Mouse (Mus musculus): ENCODE results near the gene Pdcd10. TPM values are rescaled to one million over a fixed set of nuclear protein-coding genes. Genes with fewer than 3 reads are reported as not detected.

Gene Pdcd10
- 80.6 and 88.3 TPM in 2 replicates for polyA plus RNA-seq (2015; fragmentation: Nextera tagmentation; extraction: Ambion mirVana)

DNA sequence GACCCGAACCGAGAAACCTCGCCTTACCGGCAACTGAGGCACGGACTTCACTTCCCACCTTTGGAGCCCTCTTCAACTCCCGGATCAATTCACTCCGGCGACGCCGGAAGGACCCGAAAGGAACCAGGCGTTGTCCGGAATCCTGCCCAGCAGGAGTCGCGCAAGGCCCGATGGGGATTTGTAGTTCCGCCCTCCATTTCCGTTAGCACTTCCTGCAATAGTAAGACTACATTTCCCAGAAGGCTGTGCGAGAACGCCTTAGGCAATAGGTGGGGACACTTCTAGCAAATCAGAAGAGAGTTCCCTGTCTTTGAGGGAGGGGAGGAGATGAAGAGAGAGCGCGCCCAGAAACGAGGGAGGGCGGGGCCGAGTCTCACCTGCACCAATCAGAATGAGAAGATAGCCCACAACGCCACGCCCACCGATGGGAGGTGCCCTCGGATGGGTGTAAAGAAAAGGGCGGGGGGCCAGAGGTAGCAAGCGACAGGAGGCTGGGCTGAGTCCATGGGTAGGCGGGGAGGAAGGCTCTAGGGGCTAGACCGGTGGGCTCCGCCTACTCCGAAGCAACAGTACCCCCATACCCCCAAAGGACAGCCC lies at the start of gene Pdcd10:
Pdcd10 (minus strand) TSS at position 162 of the 597 bp plus-strand sequence.
- H3K4me3 ChIP-seq (replicated peaks; ENCODE audit: low read length), result peak within 1 kb of the TSS; percentile 97
- H3K27ac ChIP-seq (ENCODE audit: low read length), result peak within 1 kb of the TSS; percentile 84
- peak within 1 kb of the TSS; percentile 92 for H3K4me2 ChIP-seq (ENCODE audit: low read depth, low read length)
- H3K4me1 ChIP-seq (ENCODE audit: control insufficient read depth, insufficient read depth, low read length), result 0 out of 2 replicates have a peak, but pooled peaks cover 8% of the 10 kb centered on the region
- peak; percentile 98 for ATAC-seq (ENCODE audit: insufficient read depth, low FRiP score)
- WGBS, result under 1% methylated on average over 35 of the region's 35 CpGs
- H3K36me3 ChIP-seq (ENCODE audit: control insufficient read depth, insufficient read depth, low read length), result no peaks in the 10 kb centered on the region; the same call in 1 of the 2 replicates
- no peaks in the 10 kb centered on the region for H3K27me3 ChIP-seq (ENCODE audit: control insufficient read depth, insufficient read depth, low read length)
- no peaks in the 10 kb centered on the region for H3K9me3 ChIP-seq (replicated peaks; ENCODE audit: control insufficient read depth, low read length)
- peak within 1 kb of the TSS; percentile 96 for H3K9ac ChIP-seq (ENCODE audit: low read length)

DNA sequence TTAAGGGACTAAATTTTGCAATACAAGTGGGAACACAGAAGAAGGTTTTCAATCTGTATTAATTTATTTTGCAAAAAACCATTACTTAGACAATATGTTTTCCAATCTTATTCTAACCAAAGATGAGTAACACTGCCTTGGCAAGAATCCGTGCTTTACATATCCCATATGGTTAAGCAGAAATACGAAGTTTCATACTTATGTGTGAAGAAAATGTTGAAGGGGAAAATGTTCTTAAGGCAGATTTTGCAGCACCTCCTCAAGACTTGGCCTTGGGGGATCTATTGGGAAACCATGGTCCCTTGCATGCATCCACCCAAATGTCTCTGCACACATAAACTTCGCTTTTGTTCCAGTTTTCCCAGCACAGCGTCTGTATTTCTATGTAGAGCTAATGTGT lies 28.2 kb upstream of the Pdcd10 start:
- H3K36me3 ChIP-seq (ENCODE audit: control insufficient read depth, insufficient read depth, low read length), result no peaks in the 10 kb centered on the region
- H3K4me3 ChIP-seq (replicated peaks; ENCODE audit: low read length), result no peak overlapping the region
- no peak overlapping the region for H3K27ac ChIP-seq (ENCODE audit: low read length)
- H3K4me2 ChIP-seq (ENCODE audit: low read depth, low read length), result no peak overlapping the region
- 87% methylated on average over 4 of the region's 4 CpGs for WGBS
- H3K9me3 ChIP-seq (replicated peaks; ENCODE audit: control insufficient read depth, low read length), result no peaks in the 10 kb centered on the region
- H3K27me3 ChIP-seq (ENCODE audit: control insufficient read depth, insufficient read depth, low read length), result no peaks in the 10 kb centered on the region
- H3K4me1 ChIP-seq (ENCODE audit: control insufficient read depth, insufficient read depth, low read length), result no peaks in the 10 kb centered on the region
- no peak overlapping the region for H3K9ac ChIP-seq (ENCODE audit: low read length)
- no peak for ATAC-seq (ENCODE audit: insufficient read depth, low FRiP score)

DNA sequence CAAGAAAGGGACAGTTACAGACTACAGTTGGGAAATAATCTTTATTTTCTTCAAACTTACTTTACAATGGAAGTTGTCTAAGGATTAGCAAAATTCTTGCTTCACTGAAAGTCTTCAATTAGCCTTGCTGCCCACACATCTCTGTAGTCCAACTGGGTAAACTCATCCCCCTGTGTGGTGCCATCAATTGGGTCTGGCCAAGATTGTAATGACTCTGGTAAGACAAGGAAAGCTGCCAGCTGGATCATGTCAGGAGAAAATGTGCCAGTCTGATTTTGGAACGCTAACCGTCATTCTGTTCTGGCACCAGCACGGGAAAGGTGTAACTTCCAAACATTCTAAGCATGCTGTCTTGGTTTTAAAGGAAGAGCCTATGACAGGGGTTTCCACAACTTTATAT lies 26.6 kb upstream of the Pdcd10 start:
- Histone ChIP-seq H3K27ac (ENCODE audit: low read length) (no peak overlapping the region), H3K4me3 (replicated peaks; ENCODE audit: low read length) (no peak overlapping the region), H3K4me1 (ENCODE audit: control insufficient read depth, insufficient read depth, low read length) (no peaks in the 10 kb centered on the region), H3K36me3 (ENCODE audit: control insufficient read depth, insufficient read depth, low read length) (no peaks in the 10 kb centered on the region), H3K9me3 (replicated peaks; ENCODE audit: control insufficient read depth, low read length) (no peaks in the 10 kb centered on the region), H3K9ac (ENCODE audit: low read length) (no peak overlapping the region), H3K4me2 (ENCODE audit: low read depth, low read length) (no peak overlapping the region), H3K27me3 (ENCODE audit: control insufficient read depth, insufficient read depth, low read length) (no peaks in the 10 kb centered on the region)
- no peak for ATAC-seq (ENCODE audit: insufficient read depth, low FRiP score)
- 67% methylated on average over 3 of the region's 3 CpGs for WGBS

DNA sequence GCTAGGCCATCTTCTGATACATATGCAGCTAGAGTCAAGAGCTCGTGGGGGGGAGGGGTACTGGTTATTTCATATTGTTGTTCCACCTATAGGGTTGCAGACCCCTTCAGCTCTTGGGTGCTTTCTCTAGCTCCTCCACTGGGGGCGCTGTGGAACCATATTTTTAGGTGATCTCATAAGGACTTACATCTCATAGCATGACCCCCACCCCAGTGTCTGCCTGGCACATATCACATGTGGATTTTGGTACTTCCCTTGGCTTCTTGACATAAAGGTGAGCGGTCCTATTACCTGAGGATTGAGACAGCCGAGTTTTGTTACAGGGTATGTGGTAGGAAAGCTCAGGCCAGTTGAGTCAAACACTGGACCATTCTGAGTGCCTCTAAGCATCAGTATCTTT lies 22.7 kb upstream of the Pdcd10 start:
- no peaks in the 10 kb centered on the region for H3K27me3 ChIP-seq (ENCODE audit: control insufficient read depth, insufficient read depth, low read length)
- no peaks in the 10 kb centered on the region for H3K4me1 ChIP-seq (ENCODE audit: control insufficient read depth, insufficient read depth, low read length)
- no peak overlapping the region for H3K27ac ChIP-seq (ENCODE audit: low read length)
- H3K4me3 ChIP-seq (replicated peaks; ENCODE audit: low read length), result no peak overlapping the region
- H3K9me3 ChIP-seq (replicated peaks; ENCODE audit: control insufficient read depth, low read length), result no peaks in the 10 kb centered on the region
- WGBS, result 55% methylated on average over 4 of the region's 4 CpGs
- H3K36me3 ChIP-seq (ENCODE audit: control insufficient read depth, insufficient read depth, low read length), result no peaks in the 10 kb centered on the region
- H3K9ac ChIP-seq (ENCODE audit: low read length), result no peak overlapping the region
- H3K4me2 ChIP-seq (ENCODE audit: low read depth, low read length), result no peak overlapping the region
- no peak for ATAC-seq (ENCODE audit: insufficient read depth, low FRiP score)

DNA sequence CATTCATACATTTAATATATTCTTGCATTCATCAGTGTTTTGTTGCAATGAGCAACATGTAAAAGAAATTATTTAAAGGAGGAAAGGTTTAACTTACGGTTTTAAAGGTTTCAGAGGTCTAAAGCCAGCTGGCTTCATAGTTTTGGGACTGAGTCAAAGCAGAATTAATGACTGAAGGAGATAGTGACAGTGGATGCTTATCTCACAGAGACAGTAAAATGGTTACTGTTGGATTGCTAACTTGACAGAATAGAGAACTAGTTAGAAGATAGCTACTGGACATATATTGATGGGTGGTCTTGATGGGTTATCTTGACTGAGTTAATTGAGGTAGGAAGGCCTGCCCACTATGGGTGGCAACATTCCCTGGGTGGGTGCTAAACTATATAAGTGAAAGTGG lies 18.9 kb upstream of the Pdcd10 start:
- no peak for ATAC-seq (ENCODE audit: insufficient read depth, low FRiP score)
- no peaks in the 10 kb centered on the region for H3K27me3 ChIP-seq (ENCODE audit: control insufficient read depth, insufficient read depth, low read length)
- H3K36me3 ChIP-seq (ENCODE audit: control insufficient read depth, insufficient read depth, low read length), result no peaks in the 10 kb centered on the region
- H3K9me3 ChIP-seq (replicated peaks; ENCODE audit: control insufficient read depth, low read length), result no peaks in the 10 kb centered on the region
- H3K4me1 ChIP-seq (ENCODE audit: control insufficient read depth, insufficient read depth, low read length), result no peaks in the 10 kb centered on the region
- H3K4me2 ChIP-seq (ENCODE audit: low read depth, low read length), result no peak overlapping the region
- no peak overlapping the region for H3K4me3 ChIP-seq (replicated peaks; ENCODE audit: low read length)
- no peak overlapping the region for H3K27ac ChIP-seq (ENCODE audit: low read length)
- no peak overlapping the region for H3K9ac ChIP-seq (ENCODE audit: low read length)
- 75% methylated on average over 1 of the region's 1 CpGs for WGBS

DNA sequence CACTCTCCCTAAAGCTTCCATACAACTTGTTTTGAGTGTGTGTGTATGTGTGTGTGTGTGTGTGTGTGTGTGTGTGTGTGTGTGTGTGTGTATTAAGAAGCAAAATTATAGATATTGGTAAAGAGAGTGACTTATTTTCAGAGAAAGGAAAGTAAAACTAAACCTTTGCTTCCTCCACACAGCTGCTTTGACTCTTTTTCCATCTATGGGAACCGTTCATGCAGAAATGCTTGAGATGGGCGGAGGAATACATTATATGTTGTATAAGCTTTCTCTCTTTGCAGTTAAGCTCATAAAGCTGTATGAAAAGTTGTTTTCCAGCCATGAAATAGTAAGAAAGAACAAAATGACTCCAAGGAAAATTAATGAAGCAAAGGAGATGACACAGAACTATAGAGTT lies 17.4 kb upstream of the Pdcd10 start:
- WGBS, result 71% methylated on average over 2 of the region's 2 CpGs
- Histone ChIP-seq H3K4me3 (replicated peaks; ENCODE audit: low read length) (no peak overlapping the region), H3K9ac (ENCODE audit: low read length) (no peak overlapping the region), H3K4me2 (ENCODE audit: low read depth, low read length) (no peak overlapping the region), H3K4me1 (ENCODE audit: control insufficient read depth, insufficient read depth, low read length) (no peaks in the 10 kb centered on the region), H3K27ac (ENCODE audit: low read length) (no peak overlapping the region), H3K27me3 (ENCODE audit: control insufficient read depth, insufficient read depth, low read length) (no peaks in the 10 kb centered on the region), H3K36me3 (ENCODE audit: control insufficient read depth, insufficient read depth, low read length) (no peaks in the 10 kb centered on the region), H3K9me3 (replicated peaks; ENCODE audit: control insufficient read depth, low read length) (no peaks in the 10 kb centered on the region)
- ATAC-seq (ENCODE audit: insufficient read depth, low FRiP score), result no peak

DNA sequence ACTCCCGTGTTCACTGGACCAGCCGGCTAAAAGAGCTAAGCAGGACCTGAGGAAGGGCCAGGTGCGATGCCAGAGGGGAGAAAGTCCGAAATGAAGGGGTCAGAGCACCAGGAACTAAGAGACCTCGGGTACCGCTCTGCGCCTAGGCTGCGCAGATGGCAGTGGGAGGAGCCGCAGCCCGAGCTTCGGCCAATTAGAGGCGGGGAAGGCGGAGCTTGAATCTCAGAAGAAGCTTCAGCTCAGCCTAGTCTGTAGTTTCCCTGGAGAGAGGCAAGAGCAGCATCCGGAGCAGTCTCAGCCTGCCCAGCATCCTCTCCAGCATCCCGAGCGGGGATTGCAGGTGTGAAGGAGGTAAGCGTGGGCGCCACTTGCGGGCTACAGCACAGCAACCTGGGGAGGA lies 636 bp upstream of the Pdcd10 start, which contains the start of gene Serpini1:
Serpini1 (plus strand) TSS at position 256 of the 400 bp plus-strand sequence.
- no peaks in the 10 kb centered on the region for H3K9me3 ChIP-seq (replicated peaks; ENCODE audit: control insufficient read depth, low read length)

DNA sequence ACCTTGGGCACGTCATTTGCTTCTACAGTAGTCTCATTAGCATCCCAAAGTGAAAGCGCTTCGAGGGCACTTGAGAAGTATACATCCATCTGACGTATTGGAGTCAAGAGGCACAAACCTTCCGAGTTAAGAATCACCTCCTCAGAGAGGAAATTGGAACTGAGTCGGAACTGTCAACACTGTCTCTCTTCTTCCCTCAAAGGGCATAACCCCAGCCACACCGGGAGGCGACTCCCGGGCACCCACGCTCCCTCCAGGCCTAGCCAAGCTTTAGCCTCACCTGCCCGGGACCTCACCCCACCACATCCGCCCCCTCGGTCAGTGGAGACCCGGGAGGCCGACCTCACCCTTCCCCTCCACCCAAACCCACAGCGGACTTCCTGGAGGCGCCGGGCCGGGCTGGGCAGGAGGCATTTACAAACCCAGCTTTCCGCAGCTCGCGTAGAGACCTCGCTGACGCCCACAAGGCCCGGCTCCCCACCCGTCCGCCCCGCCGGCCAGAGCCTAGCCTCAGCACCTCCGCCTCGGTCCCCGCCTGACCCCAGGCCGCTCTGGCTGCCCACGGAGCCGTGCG lies 448 bp downstream of the Pdcd10 start:
- WGBS, result 0% methylated on average over 36 of the region's 36 CpGs

More for the DNA sequence above, 636 bp upstream of the Pdcd10 start, which contains the start of gene Serpini1:
- H3K4me2 ChIP-seq (ENCODE audit: low read depth, low read length), result peak within 1 kb of the TSS; percentile 92
- peak within 1 kb of the TSS; percentile 84 for H3K27ac ChIP-seq (ENCODE audit: low read length)
- peak within 1 kb of the TSS; percentile 97 for H3K4me3 ChIP-seq (replicated peaks; ENCODE audit: low read length)
- ATAC-seq (ENCODE audit: insufficient read depth, low FRiP score), result peak; percentile 92
- peak within 1 kb of the TSS; percentile 96 for H3K9ac ChIP-seq (ENCODE audit: low read length)
- 0% methylated on average over 19 of the region's 19 CpGs for WGBS
- 0 out of 2 replicates have a peak, but pooled peaks cover 8% of the 10 kb centered on the region for H3K4me1 ChIP-seq (ENCODE audit: control insufficient read depth, insufficient read depth, low read length)
- H3K36me3 ChIP-seq (ENCODE audit: control insufficient read depth, insufficient read depth, low read length), result no peaks in the 10 kb centered on the region; the same call in 1 of the 2 replicates
- H3K27me3 ChIP-seq (ENCODE audit: control insufficient read depth, insufficient read depth, low read length), result no peaks in the 10 kb centered on the region

DNA sequence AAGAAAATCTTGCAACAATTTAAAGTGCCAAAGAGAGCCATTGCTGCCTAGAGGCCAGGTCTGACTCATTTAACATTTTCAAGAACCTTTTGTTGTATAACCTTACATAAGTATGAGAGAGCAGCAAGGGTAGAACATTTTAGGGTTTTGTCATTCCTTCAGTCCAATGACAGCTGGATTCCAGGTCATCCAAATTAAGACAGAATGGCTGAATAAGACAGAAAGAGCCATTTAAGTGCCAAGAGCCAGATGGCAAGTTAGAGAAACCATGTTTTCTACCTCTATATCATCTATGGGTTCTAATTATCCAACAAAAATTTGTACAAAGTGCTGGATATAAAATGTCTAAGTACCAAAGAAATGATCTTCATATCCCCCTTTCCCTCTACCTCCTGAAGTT lies 5.4 kb downstream of the Pdcd10 start:
- Histone ChIP-seq H3K27ac (ENCODE audit: low read length) (no peak overlapping the region), H3K9ac (ENCODE audit: low read length) (no peak overlapping the region), H3K4me3 (replicated peaks; ENCODE audit: low read length) (no peak overlapping the region), H3K9me3 (replicated peaks; ENCODE audit: control insufficient read depth, low read length) (no peaks in the 10 kb centered on the region), H3K4me2 (ENCODE audit: low read depth, low read length) (no peak overlapping the region), H3K4me1 (ENCODE audit: control insufficient read depth, insufficient read depth, low read length) (no peaks in the 10 kb centered on the region), H3K36me3 (ENCODE audit: control insufficient read depth, insufficient read depth, low read length) (no peaks in the 10 kb centered on the region; the same call in 1 of the 2 replicates), H3K27me3 (ENCODE audit: control insufficient read depth, insufficient read depth, low read length) (no peaks in the 10 kb centered on the region)
- ATAC-seq (ENCODE audit: insufficient read depth, low FRiP score), result no peak

More for the DNA sequence above, 448 bp downstream of the Pdcd10 start:
- peak; percentile 22; the same call in 1 of the 2 replicates for ATAC-seq (ENCODE audit: insufficient read depth, low FRiP score)
- Histone ChIP-seq H3K9me3 (replicated peaks; ENCODE audit: control insufficient read depth, low read length) (no peaks in the 10 kb centered on the region), H3K4me3 (replicated peaks; ENCODE audit: low read length) (peak overlapping the region; percentile 97), H3K4me1 (ENCODE audit: control insufficient read depth, insufficient read depth, low read length) (0 out of 2 replicates have a peak, but pooled peaks cover 8% of the 10 kb centered on the region), H3K36me3 (ENCODE audit: control insufficient read depth, insufficient read depth, low read length) (no peaks in the 10 kb centered on the region; the same call in 1 of the 2 replicates), H3K9ac (ENCODE audit: low read length) (peak overlapping the region; percentile 96), H3K27ac (ENCODE audit: low read length) (peak overlapping the region; percentile 82), H3K4me2 (ENCODE audit: low read depth, low read length) (peak overlapping the region; percentile 92), H3K27me3 (ENCODE audit: control insufficient read depth, insufficient read depth, low read length) (no peaks in the 10 kb centered on the region)
